Mouse (Mus musculus): ENCODE data around the gene Gm8773. TPM values are rescaled to one million over a fixed set of nuclear protein-coding genes. Genes with fewer than 3 reads are reported as not detected.

The Gm8773 gene
- not detected for polyA plus RNA-seq (2014; fragmentation: Illumina TruSeq; extraction: RNeasy Lipid Tissue Mini Kit (QIAGEN cat#74804); ENCODE audit: insufficient read depth, low read depth, low replicate concordance)

GRCm38 (mm10) chr5:5573749-5574317 is at the start of gene Gm8773:
Gene Gm8773, plus strand, starts transcription at chr5:5573799.

DNA sequence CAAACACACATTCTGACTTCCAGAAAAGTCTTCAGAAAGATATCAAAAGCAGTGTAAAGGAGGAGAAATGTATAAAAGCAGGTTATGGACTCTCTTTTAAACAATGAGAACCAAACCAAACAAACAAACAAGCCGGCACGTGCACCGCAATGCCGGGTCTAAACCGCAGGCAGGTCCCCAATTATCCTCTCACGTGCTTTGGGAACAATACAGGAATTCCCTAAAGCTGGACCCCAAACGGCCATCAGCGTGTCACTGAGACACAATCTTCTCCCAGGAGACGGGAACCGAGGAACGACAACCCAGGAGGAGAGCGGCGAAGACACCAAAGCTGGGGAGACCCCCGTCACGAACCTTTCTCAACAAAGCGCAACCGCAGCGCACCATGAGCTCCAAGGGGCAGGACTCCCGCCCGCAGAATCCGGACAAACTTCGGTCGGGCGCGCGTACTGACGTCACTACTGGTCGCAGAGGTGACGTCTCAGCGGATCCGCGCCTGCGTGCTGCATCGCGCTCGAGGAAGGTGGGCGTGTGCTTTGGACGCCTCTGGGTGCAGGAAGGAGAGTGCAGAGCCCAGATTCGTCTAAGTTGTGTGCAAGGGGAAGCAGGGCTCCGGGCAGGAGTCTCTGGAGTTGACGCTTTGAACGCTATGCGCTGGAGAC is 14.4 kb upstream of the Gm8773 start, which contains the start of gene Gtpbp10:
Gene Gtpbp10 (minus strand): TSS at position 460 of the 662 bp plus-strand sequence.

Other genes with a start within 250 kb of the Gm8773 start
- 14.2 TPM for gene Cdk14, start 153.5 kb upstream of the Gm8773 start, polyA plus RNA-seq (2014; fragmentation: Illumina TruSeq; extraction: RNeasy Lipid Tissue Mini Kit (QIAGEN cat#74804); ENCODE audit: insufficient read depth, low read depth, low replicate concordance)
- gene 1700015F17Rik, start 94.7 kb upstream of the Gm8773 start, polyA plus RNA-seq (2014; fragmentation: Illumina TruSeq; extraction: RNeasy Lipid Tissue Mini Kit (QIAGEN cat#74804); ENCODE audit: insufficient read depth, low read depth, low replicate concordance), result not detected
- 10.4 TPM for gene Cldn12, start 58.8 kb upstream of the Gm8773 start, polyA plus RNA-seq (2014; fragmentation: Illumina TruSeq; extraction: RNeasy Lipid Tissue Mini Kit (QIAGEN cat#74804); ENCODE audit: insufficient read depth, low read depth, low replicate concordance)
- 8.0 TPM for gene Gtpbp10, start 14.3 kb upstream of the Gm8773 start, polyA plus RNA-seq (2014; fragmentation: Illumina TruSeq; extraction: RNeasy Lipid Tissue Mini Kit (QIAGEN cat#74804); ENCODE audit: insufficient read depth, low read depth, low replicate concordance)
- gene Cfap69, start 90.4 kb downstream of the Gm8773 start, polyA plus RNA-seq (2014; fragmentation: Illumina TruSeq; extraction: RNeasy Lipid Tissue Mini Kit (QIAGEN cat#74804); ENCODE audit: insufficient read depth, low read depth, low replicate concordance), result 9.1 TPM
- 3.5 TPM for gene Steap2, start 120.8 kb downstream of the Gm8773 start, polyA plus RNA-seq (2014; fragmentation: Illumina TruSeq; extraction: RNeasy Lipid Tissue Mini Kit (QIAGEN cat#74804); ENCODE audit: insufficient read depth, low read depth, low replicate concordance)
- gene Steap1, start 175.5 kb downstream of the Gm8773 start, polyA plus RNA-seq (2014; fragmentation: Illumina TruSeq; extraction: RNeasy Lipid Tissue Mini Kit (QIAGEN cat#74804); ENCODE audit: insufficient read depth, low read depth, low replicate concordance), result 2.3 TPM